26 mouse cellular contexts compared by ENCODE assay signal in genomic region chr17:13939231-13939630, GRCm38 (mm10). TPM values are rescaled to one million over a fixed set of nuclear protein-coding genes. Genes with fewer than 3 reads are reported as not detected.
"Had no signal": no experiment of that assay in that cellular context is flagged by ENCODE, and none has a peak within 500 bp of the region (broad histone marks: within the 10 kb centered on the region; RNA-seq: fewer than 3 reads in every experiment).

No protein-coding gene starts in this region.

RNA-seq across cellular contexts. Expression of gene Gm7168, which starts 8.9 kb away (rescaled TPM):
- total RNA-seq: gastrocnemius, adult 8-10 months; gastrocnemius, postnatal 14 days; gastrocnemius, postnatal 36 days; heart, postnatal 25 days; layer of hippocampus, postnatal 10 days; layer of hippocampus, postnatal 25 days; left cerebral cortex, adult 2 months; left cerebral cortex, postnatal 14 days; left cerebral cortex, postnatal 36 days had no signal
- polyA plus RNA-seq: forebrain, embryonic 16.5 days; gonadal fat pad, adult 2 months; heart, embryonic 11.5 days; hindbrain, embryonic 10.5 days; hindbrain, embryonic 12.5 days; hindbrain, embryonic 14.5 days; hindbrain, embryonic 16.5 days; inflammation-experienced regulatory T-cells, adult 6 months; intestine, embryonic 15.5 days; intestine, postnatal 0 days; kidney, embryonic 14.5 days; kidney, embryonic 16.5 days; limb, embryonic 10.5 days; limb, embryonic 12.5 days; liver, embryonic 11.5 days; liver, embryonic 13.5 days; liver, embryonic 15.5 days had no signal
